Mouse (Mus musculus) megakaryocyte, embryonic 14.5 days (primary cell): ENCODE results near the gene Sult5a1.
"Not testable (repeated sequence)": the region's sequence is repeated elsewhere in the genome, so short reads cannot be mapped to it uniquely, and the experiment has no call there.

ENCODE experiments used
- FLI1 ChIP-seq: IDR thresholded peaks from 2 replicates; pipeline ENCODE4 v1.6.1; 2012; ENCODE audit warnings: low read length, inconsistent platforms, mixed read lengths
- GATA1 ChIP-seq: IDR thresholded peaks from 3 replicates; pipeline ENCODE4 v1.6.1; 2012; ENCODE audit warnings: mixed read lengths, low read length, inconsistent platforms, borderline replicate concordance

DNA sequence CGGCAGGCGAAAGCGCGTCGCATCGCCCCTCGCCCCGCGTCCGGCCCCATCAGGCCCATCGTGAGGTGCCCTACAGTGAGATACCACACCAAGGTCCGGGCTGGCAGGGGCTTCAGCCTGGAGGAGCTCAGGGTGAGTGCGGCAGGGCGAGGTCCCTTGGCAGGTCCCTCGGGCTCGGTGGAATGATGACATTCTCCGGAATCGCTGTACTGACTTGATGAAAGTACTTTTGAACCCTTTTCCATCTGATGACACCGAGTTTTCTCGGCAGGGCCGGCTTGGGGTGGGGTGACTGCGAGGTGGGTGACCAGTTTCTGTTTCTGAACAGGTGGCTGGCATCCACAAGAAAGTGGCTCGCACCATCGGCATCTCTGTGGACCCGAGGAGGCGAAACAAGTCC, 55.3 kb downstream of the Sult5a1 start:
- TF ChIP-seq GATA1, FLI1: not testable (repeated sequence)
